Mouse (Mus musculus): Measurements from ENCODE around the gene Morn4.

Morn4 gene

GRCm38 (mm10) chr19:42043988-42044387, 42.2 kb downstream of the Morn4 start:
- DNase-seq (ENCODE audit: low read depth) = no peak

- no peak for DNase-seq (ENCODE audit: low read depth)
These were observed 47.8 kb downstream of the Morn4 start for GRCm38 (mm10) chr19:42038310-42038709.

- DNase-seq (ENCODE audit: low read depth) = no peak
These were observed 48.9 kb downstream of the Morn4 start for GRCm38 (mm10) chr19:42037167-42037702.

GRCm38 (mm10) chr19:42036357-42036756, 49.8 kb downstream of the Morn4 start:
- DNase-seq (ENCODE audit: low read depth) = no peak

GRCm38 (mm10) chr19:42035456-42036248, 50.5 kb downstream of the Morn4 start, which contains the start of gene Ankrd2:
Gene Ankrd2, plus strand, starts transcription at chr19:42036000.
- peak; percentile 81 for DNase-seq (ENCODE audit: low read depth)

GRCm38 (mm10) chr19:42034881-42035455, 51.2 kb downstream of the Morn4 start:
- no peak for DNase-seq (ENCODE audit: low read depth)

GRCm38 (mm10) chr19:42034146-42034775, 51.9 kb downstream of the Morn4 start:
- no peak for DNase-seq (ENCODE audit: low read depth)

GRCm38 (mm10) chr19:42033611-42034010, 52.5 kb downstream of the Morn4 start:
- DNase-seq (ENCODE audit: low read depth) = no peak

- no peak for DNase-seq (ENCODE audit: low read depth)
These were observed 55.0 kb downstream of the Morn4 start for GRCm38 (mm10) chr19:42031112-42031511.

- peak; percentile 82 for DNase-seq (ENCODE audit: low read depth)
These were observed 60.0 kb downstream of the Morn4 start for GRCm38 (mm10) chr19:42026158-42026557.

Measured in induced T-regulatory cell, adult 2 months (primary cell).